Mouse (Mus musculus) heart, postnatal 14 days (tissue): Measurements from ENCODE around the gene Cyp2ab1. TPM values are rescaled to one million over a fixed set of nuclear protein-coding genes. Genes with fewer than 3 reads are reported as not detected.

Source experiments
- DNase-seq, 2 experiments: peaks; one replicate each; pipeline ENCODE4 v3.0.0; 2021 to 2022
- intact Hi-C: fragments of 180-260 bp; cut with DNase I; formaldehyde crosslinking; loops from one replicate; pipeline ENCODE4 v1.15.1; 2025
- total RNA-seq, 2 experiments: library from RNA; stranded (reverse); gene quantifications; 2 replicates each; pipeline ENCODE4 v1.2.3; 2021

The Cyp2ab1 gene
- total RNA-seq, 2 experiments from 2014 or later: 0.63 to 1.1 TPM

- intact Hi-C loops: no loop called here
- no peak for DNase-seq
Observed at GRCm38 (mm10) chr16:20272994-20273393, 52.2 kb downstream of the Cyp2ab1 start.

- no peak for DNase-seq
- intact Hi-C loops: no loop called here
Observed at GRCm38 (mm10) chr16:20271339-20271738, 53.9 kb downstream of the Cyp2ab1 start.

GRCm38 (mm10) chr16:20265089-20265488 is 60.1 kb downstream of the Cyp2ab1 start:
- DNase-seq: no peak
- intact Hi-C loops: no loop called here

Other genes with a start within 250 kb of the Cyp2ab1 start
- gene Klhl24, start 227.9 kb downstream of the Cyp2ab1 start, total RNA-seq: 100 to 1,000 TPM; 210 to 229 TPM
- gene Yeats2, start 184.3 kb downstream of the Cyp2ab1 start, total RNA-seq: 10 to 100 TPM; 17.4 to 21.0 TPM
- 1 to 10 TPM in 1 of 2 experiments, under 1 TPM in 1; 0.51 to 1.1 TPM for gene Map6d1, start 84.0 kb downstream of the Cyp2ab1 start, total RNA-seq
- 100 to 1,000 TPM in 1 of 2 experiments, 10 to 100 TPM in 1; 89.4 to 103 TPM for gene Parl, start 23.0 kb downstream of the Cyp2ab1 start, total RNA-seq
- 10 to 100 TPM; 42.0 to 43.3 TPM for gene Abcc5, start 101.0 kb upstream of the Cyp2ab1 start, total RNA-seq
- 10 to 100 TPM; 49.7 to 50.4 TPM for gene Eif2b5, start 173.4 kb upstream of the Cyp2ab1 start, total RNA-seq
- gene Dvl3, start 191.6 kb upstream of the Cyp2ab1 start, total RNA-seq: 10 to 100 TPM; 51.1 to 51.7 TPM
- 100 to 1,000 TPM; 218 to 220 TPM for gene Ap2m1, start 210.1 kb upstream of the Cyp2ab1 start, total RNA-seq
- gene Abcf3, start 223.2 kb upstream of the Cyp2ab1 start, total RNA-seq: 10 to 100 TPM; 69.1 to 72.7 TPM